Mouse (Mus musculus): ENCODE results near the gene Pglyrp2. TPM values are rescaled to one million over a fixed set of nuclear protein-coding genes. Genes with fewer than 3 reads are reported as not detected.

The Pglyrp2 gene
- total RNA-seq, 4 experiments from 2014 or later: 0.11 to 0.62 (median 0.34) TPM

DNA sequence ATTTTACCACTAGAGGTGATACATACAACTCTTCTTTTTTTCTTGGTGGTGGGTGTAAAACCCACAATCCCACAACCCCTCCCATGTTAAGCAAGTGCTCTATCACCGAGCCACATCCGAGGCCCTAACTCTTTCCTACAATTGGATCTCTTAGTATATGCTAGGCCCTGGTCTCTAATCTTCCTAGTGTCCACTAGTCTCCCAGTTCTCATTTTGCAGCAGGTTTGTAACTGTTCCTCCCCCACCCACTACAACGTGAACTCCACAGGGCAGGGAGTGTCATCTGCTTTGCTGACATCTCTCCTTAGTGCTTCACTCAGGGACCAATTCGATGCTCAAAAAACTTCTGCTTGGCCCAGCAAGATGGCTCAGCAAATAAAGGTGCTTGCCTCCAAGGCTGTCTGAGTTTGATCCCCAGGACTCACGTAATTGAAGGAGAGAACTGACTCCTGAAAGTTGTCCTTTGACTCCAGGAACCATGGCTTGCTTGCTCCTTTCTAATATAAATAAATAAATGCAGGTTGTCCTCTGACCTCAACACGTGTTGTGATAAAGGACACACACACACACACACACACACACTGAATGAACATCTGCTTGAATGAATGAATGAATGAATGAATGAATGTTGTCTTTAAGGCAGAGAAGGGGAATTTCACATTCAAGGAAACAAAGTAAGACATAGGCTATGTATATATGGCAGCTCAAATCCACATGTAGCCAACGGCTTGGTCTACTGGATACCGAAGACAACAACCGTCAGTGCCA, 21.8 kb downstream of the Pglyrp2 start:
- no peak for DNase-seq

DNA sequence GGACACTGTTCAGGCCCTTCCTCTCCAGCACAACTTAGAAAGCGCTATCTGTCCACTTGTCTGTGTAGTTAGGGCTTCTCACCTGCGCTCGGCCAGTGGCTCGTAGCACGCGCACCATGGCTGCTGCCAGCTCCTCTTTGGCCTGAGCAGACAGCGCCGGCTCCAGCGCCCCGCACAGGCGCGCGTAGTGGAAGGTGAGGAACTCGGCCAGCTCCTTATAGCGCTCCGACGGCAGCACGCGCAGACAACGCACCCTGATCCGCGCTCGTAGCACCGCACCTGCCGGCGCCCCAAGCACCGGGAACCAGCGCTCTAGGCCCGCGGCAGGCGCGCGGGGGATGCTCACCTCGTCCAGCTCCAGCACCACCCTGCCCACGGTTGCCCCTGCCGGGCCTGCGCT, 27.7 kb downstream of the Pglyrp2 start:
- no peak for DNase-seq

DNA sequence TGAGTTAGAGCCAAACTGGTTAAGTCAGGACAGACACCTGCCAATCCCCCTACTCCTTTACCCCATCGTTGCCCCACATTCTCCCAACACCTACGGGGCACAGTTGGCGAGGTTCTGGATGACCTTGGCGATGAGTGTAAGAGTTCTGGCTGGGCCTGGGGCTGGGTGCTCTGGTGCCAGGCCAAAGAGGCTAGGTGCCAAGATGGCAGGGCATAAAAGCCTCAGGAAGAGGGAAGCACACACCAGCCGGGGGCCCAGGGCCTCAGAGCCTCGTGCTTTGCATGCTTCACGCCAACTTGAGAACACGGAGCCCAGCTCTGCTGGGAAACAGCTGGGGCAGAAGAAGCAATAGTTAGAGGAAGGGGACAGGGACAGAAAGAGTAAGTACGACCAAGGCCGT, 30.0 kb downstream of the Pglyrp2 start:
- no peak for DNase-seq

DNA sequence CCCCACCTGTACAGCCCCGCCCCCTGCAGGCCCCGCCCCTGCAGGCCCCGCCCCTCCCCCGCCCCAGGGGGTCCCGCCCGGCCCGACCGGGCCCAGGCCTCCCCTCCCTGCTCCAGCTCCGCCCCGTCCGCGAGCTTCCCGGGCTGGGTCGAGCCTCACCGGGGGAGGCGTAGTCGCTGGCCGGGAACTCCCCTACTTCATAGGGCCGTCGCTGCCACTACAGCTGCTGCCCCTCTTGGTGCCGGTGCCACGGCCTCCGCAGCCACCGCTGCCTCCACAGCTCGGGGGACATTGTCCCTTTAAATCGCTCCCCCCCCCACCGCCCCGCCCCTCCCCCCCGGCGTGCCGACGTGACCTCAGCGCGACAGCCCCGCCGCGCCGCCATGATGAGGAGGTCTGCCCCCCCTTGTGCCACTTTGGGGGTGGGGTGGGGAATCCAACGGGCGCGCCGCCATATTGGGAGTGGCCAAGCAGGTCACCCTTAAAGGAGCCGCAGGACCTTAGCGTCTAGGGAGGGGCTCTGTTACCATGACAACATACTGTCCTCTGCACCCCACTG, 34.8 kb downstream of the Pglyrp2 start, which contains the start of gene Wiz:
Gene Wiz (minus strand): TSS at position 339 of the 559 bp plus-strand sequence.
- peak; percentile 90 for DNase-seq

DNA sequence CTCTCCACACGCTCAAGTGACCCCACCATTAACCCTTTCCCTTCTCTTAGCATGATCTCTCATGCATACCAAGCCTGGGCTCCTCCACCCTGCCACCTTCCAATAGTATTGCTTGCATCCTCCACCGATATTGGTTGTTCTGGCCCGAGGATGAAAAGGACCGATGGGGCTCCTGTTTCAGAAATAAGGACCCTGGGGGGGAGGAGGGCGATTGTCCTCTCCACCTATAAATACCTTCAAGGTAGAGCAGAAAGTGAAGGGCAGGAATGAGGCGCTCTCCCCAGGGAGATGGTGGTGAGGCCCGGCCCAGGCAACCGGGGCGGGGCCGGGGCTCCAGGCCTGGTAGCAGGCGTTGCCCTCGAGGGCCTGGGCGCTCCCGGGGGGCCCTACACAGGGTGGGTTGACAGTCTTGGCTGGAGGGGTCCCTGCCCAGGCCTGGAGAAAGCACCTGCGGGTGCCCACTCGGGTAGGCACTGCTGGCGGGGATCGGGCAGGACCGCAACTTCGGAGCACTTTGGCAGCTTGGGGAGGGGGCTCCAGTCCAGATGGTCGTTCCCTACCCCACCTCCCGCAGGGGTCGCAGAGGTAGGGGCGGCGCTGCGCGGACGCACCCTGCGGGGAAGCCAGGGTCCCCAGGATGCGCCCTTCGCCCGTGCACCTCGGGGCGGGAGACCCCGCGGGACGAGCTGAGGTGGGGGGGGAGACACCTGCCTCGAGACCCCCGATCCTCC, 35.4 kb downstream of the Pglyrp2 start:
- no peak for DNase-seq

DNA sequence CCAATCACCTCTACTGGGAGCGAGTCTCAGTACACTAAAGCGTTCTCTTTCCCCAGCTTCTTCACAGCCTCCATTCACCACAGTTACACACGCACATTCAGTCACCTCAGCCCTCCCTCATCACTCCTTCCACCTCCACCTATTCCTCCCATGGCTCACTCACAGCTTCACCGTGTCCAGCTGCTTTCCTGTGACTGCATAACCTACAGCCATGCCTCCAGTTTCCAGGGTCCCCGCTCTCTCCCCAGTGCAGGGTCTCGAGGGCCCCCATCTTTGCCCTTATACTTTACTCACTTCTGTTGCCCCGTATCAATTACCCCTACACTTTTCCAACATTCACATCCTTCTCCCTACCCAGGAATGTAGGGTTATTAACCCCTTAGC, 36.0 kb downstream of the Pglyrp2 start:
- DNase-seq: no peak

DNA sequence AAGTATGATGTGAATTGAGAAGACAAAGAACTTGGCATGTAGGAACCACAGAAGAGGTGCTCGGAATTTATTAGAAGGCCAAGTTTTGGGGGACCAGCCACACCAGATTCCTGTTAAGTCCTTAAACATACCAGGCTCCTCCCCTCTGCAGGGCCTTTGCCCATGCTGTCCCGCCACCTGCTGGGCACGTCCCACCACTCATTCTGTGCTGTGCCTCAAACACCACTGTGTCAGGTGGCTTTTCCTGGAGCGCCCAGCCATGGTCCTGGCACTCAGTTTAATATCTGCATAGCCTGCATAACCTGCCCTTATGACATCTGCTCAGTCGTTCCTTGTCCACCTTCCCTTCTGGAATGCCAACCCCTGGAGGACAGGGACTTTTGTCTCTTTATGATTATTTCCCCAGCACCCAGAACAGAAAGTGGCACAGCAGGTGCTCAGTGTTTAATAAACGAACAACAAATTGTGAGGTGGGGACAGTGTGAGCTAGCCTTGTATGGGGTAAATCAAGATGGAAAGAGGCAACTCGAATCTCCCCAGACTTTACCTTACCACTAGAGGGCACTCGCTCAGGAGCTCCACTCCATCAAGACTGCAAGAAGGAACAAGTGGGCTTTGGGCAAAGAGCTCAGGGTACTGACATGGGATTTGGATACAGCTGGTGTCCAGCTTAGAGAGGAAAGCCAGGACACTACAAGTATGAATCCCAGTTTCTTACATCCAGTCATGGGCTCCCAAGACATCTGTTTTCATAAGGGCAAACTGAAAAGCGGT, 37.1 kb downstream of the Pglyrp2 start:
- DNase-seq: no peak

DNA sequence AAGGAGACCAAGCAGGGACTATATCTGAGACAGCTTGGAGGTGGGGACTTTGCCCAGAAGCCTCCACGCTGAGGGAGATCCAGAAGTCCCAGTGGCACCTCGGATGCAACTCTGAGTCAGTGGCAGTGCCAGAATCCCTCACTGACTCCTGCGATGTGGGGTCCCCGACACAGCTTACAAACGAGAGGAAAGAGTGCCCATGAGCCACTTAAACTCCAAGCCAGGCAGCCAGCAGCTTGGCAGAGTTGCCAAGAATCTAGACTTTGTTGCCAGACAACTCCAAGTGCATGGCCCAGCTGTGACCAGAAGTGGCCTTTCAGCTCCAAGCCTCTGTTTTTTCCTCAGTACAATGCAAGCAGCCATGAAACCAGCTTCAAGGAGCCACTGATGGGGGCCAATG, 40.3 kb downstream of the Pglyrp2 start:
- DNase-seq: no peak

DNA sequence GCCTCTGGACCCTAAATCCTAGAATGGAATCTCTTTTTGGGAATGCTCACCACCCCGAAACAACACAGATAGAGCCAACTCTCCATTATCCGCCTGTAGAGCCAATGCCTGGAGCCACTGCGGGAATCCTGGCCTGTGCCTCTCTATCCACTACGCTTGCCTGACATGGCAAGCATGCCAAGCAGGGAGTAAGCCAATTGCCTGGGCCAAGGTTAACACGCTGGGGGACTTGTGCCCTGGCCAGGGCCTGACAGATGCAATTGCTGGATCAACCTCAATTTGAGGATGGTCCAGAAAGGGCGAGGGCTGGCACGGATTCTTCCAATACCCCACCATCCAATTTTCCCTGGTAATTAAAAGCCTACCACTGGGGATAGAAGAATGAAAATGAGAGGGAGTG, 41.4 kb downstream of the Pglyrp2 start:
- no peak for DNase-seq

DNA sequence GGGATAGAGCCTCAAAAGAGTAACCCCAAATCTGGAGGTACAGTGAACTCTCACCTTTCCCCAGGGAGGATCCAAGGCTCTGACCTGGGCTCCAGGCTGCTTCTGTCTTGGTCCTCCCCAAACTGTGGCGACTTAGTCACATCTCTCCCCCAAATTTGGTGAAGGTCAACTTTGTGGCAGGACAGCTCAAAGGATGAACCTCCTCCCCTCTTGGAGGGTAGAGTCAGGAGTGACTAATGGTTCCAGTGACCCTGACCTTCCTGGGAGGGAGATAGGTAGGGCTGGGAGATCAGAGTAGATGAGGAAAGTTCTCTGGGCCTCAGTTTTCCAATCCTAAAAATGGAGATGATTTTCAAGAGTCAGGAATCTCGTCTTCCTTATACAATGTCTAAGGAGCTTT, 45.2 kb downstream of the Pglyrp2 start:
- DNase-seq: no peak

DNA sequence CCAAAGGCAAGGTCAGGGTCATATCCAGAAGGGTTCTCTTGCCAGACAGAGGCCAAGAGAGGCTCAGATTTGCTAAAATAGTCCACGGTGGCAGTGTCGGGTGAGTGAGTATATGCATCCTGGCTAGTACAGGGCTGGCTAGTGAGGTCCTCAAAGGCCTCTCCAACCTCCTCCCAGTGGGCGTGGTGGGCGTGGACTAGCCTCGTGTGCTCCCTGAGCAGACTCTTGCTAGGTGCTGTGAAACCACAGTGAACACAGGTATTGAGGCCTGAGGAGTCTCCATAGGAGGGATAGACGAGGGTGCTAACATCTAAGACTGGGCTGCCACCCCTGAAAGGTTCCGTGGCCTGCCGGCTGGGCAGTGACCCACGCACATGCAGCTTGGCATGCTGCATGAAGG, 46.8 kb downstream of the Pglyrp2 start:
- DNase-seq: no peak

DNA sequence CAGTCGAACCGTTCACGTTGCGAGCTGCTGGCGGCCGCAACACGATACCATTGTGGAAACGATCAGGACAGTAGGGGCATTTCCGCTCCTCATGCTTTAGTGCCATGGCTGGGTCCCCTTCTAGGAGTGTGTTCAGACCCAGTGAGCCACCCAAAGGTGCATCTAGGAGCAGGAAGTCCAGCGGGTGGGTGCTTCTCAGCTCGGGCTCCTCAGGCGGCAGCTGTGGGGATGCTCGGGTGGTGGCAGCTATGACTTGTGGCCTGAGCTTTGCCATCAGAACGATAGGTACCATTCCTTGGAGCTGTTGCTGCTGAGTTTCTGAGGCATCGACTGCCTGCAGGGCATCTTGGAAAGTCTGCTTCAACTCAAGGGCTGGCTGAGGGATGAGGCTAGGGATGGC, 47.5 kb downstream of the Pglyrp2 start:
- DNase-seq: no peak

DNA sequence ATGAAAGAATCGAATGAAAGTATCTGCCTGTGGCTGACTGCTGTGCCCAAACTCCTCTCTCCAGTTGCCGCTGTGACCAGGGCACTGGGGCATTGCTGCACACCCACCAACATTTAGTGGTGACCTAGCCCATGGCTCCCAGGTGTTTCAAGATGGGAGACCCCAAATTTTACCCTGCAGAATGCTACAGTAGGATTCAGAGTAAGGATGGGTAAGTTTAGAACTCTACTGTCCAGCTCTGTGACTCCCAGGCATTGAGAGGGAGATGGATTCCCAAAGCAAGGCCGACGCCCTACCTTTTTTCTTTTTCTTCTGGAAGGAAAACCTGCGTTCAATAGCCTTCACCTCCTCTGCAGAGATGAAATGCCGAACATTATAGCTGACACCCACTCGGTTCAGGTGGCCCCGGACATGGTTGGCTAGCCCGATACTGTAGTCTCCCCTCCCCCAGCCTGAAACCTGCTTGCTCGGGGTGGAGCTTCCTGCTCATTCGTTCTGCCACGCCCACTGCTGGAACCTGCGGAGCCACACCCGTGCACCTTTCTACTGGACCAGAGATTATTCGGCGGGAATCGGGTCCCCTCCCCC, 54.9 kb downstream of the Pglyrp2 start:
- DNase-seq: no peak

DNA sequence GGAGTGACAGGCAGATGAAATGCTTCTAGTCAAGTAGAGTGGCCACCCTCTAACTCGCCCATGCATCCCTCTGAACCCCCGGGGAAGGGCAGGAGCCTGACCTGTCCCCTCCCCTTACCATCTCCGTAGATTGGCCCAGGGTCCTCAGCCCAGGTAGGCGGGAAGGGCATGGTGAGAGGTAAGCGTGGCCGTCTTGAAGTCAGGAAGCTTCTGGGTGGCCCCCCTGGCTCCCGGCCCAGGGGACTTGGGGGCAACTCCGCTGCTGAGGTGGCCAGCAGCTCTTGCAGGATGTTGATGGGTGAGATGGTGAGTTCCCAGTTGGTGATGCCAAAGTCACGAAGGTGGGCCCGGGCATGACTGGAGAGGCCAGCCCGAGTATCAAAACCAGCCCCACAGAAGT, 56.3 kb downstream of the Pglyrp2 start:
- no peak for DNase-seq

DNA sequence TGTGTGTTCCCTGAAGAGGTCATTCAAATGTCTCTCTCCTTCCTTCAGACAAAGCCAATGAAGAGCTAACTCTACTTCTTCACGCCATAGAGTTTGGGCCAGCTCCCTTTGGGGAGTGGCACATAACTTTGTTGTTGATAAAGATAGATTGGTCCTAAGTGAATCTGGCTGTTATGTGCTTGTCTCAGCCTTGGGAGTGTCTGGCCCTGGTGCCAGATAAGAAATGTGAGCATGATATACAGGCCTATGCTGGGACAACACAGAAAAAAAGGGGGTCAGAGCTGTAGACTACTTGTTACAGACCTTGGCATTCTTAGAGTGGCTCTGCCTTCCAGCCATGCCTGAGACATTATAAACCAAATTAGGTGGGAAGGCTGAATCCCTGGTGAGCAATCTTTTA, 58.7 kb downstream of the Pglyrp2 start:
- DNase-seq: no peak

DNA sequence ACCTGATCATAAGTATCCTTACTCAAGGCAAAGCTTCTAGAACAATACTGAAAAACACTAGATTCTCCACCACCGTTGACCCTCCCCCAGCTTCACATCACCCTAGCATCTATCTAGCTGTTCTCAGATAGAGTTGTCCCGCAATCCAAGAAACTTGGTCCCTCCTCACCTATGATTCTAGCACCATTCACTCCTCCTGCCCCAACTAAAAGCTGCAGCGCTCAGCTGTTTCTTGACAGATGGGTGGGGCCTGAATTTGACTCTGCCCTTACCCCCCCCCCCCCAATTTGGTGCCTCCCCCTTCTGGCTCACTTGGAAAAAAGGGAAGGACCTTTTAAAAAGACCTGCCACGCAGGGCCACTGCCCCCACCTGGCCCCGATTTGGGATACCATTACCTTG, 59.1 kb downstream of the Pglyrp2 start:
- DNase-seq: no peak

DNA sequence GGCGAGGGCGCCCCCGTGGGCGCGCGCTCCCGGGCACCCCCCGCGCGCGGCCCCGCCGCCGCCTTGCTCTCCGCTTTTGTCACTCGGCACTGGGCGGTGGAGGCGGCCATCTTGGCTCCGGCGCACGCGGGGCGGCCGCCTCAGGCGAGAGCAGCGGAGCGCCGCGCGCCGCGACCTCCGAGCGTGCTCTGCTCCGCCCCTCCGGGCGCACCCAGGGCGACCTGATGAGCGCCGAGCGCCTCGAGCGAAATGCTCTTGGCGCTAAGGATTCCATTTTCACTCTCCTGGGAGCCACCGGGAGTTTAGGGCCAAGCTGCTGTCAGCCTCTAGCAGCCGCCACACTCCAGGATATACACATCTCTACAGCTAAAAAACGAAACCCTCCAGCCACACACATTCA, 59.6 kb downstream of the Pglyrp2 start:
- peak; percentile 78 for DNase-seq

DNA sequence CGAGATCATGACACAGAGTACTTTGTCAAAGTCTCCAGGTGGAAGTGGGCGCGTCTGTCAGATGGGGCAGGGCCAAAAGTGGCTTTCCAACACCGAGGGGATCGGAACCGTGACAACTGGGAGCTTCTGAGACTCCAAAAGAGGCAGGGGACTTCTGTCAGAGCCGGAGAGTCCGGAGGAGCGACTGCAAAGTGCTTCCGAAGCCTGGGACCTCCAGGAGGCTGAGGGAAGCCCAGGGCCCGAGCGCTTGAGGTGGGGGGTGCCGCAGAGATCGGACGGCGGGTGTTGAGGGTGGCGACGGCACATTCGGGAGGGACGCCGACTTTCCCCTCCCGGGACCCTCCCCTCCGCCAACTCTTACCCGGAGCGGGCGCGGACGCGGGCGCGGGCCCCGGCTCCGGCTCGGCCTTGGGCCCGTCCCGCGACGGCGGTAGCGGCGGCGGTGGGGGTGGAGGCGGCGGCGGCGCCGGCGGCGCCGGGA, 60.1 kb downstream of the Pglyrp2 start:
- DNase-seq: no peak

DNA sequence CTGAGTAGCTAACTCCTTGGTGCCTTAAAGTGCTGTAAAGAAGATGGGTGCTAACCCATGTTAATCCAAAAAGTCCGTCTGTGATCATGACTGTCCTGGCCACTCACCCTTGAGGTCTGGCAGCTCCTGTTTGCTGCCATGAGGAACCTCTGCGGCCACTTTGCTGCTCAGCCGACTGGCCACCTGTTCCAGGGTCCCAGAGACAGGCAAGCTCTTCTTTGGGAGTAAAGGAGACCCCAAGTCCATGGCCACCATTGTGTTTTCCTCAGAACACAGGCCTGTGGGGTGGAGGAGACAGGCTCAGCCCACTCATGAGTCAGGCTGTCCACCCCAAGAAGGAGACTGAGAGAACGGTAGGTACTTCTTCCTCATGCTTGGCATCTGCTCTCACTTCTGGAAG, 61.3 kb downstream of the Pglyrp2 start:
- DNase-seq: no peak
